Mouse (Mus musculus) neural tube, embryonic 13.5 days (tissue): ENCODE results near the gene Fanci. TPM values are rescaled to one million over a fixed set of nuclear protein-coding genes. Genes with fewer than 3 reads are reported as not detected.

Source experiments
- ATAC-seq: fragments of 200-750 bp; cut with Nextera tagmentation; 2 replicates; pipeline ENCODE4 v1.8.0; 2017; ENCODE audit warnings: low read depth, mild to moderate bottlenecking, moderate TSS enrichment, moderate library complexity
- H3K27ac ChIP-seq: fragments of 300-500 bp; sonication (generic); replicated peaks from 2 replicates; pipeline ENCODE4 v1.5.1; 2015; ENCODE audit warnings: moderate library complexity, mild to moderate bottlenecking, inconsistent platforms
- H3K27me3 ChIP-seq: fragments of 300-500 bp; sonication (generic); 2 replicates; pipeline ENCODE4 v1.6.1; 2015; ENCODE audit warnings: mild to moderate bottlenecking, inconsistent platforms
- H3K36me3 ChIP-seq: fragments of 300-500 bp; sonication (generic); 2 replicates; pipeline ENCODE4 v1.6.1; 2015; ENCODE audit warnings: mild to moderate bottlenecking, inconsistent platforms
- H3K4me1 ChIP-seq: fragments of 300-500 bp; sonication (generic); replicated peaks from 2 replicates; pipeline ENCODE4 v1.6.1; 2015; ENCODE audit warnings: inconsistent platforms
- H3K4me2 ChIP-seq: fragments of 300-500 bp; sonication (generic); 2 replicates; pipeline ENCODE4 v1.6.1; 2015; ENCODE audit warnings: inconsistent platforms, mild to moderate bottlenecking, moderate library complexity
- H3K4me3 ChIP-seq: fragments of 300-500 bp; sonication (generic); 2 replicates; pipeline ENCODE4 v1.5.1; 2015; ENCODE audit warnings: mild to moderate bottlenecking, inconsistent platforms
- H3K9ac ChIP-seq: fragments of 300-500 bp; sonication (generic); 2 replicates; pipeline ENCODE4 v1.6.1; 2015; ENCODE audit warnings: moderate library complexity, mild to moderate bottlenecking, inconsistent platforms
- H3K9me3 ChIP-seq: fragments of 300-500 bp; sonication (generic); 2 replicates; pipeline ENCODE4 v1.6.1; 2016; ENCODE audit warnings: inconsistent platforms
- WGBS: fragments of 180-500 bp; shearing (Covaris S2); methylation state at CpG from one replicate; pipeline ENCODE4 v1.1.7; 2015; 5-methylcytosine and 5-hydroxymethylcytosine counted together
- polyA plus RNA-seq: library from polyadenylated mRNA; unstranded; fragments of >200 nt; fragmentation: Nextera tagmentation; extraction: Ambion mirVana; gene quantifications from 2 replicates; pipeline ENCODE4 v1.2.1, GENCODE M21; 2015

Fanci gene
- polyA plus RNA-seq, 1 experiment from 2014 or later, result 2.7 TPM

DNA sequence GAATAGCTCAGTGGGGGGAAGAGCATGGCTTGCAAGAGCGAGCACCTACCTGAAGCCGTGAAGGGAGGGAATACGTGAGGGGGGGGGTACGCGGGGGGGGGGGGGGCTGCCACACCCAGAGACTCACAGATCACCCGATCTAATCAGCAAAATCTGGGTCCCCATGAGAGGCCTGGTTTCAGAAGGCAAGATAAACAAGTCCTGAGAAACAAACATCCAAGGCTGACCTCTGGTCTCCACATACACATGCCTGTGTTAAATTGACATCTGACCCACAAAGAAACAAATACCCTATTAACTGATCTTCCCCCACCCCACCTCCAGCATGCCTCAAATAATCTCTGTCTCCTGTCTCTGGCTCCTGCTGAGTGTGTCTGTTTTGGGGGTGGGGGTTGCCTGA, 76.2 kb downstream of the Fanci start:
- H3K9ac ChIP-seq, result 0 out of 2 replicates have a peak overlapping the region, but pooled peaks have one; percentile 14
- H3K4me3 ChIP-seq, result peak overlapping the region; percentile 86
- no peak for ATAC-seq
- H3K4me1 ChIP-seq, result peaks cover 42% of the 10 kb centered on the region
- peak overlapping the region; percentile 93 for H3K4me2 ChIP-seq
- 25% methylated on average over 1 of the region's 6 CpGs for WGBS
- H3K36me3 ChIP-seq, result peaks cover 7% of the 10 kb centered on the region; the same call in 1 of the 2 replicates
- no peak overlapping the region for H3K27ac ChIP-seq
- H3K9me3 ChIP-seq, result no peaks in the 10 kb centered on the region
- H3K27me3 ChIP-seq, result peaks cover 8% of the 10 kb centered on the region; the same call in 1 of the 2 replicates

DNA sequence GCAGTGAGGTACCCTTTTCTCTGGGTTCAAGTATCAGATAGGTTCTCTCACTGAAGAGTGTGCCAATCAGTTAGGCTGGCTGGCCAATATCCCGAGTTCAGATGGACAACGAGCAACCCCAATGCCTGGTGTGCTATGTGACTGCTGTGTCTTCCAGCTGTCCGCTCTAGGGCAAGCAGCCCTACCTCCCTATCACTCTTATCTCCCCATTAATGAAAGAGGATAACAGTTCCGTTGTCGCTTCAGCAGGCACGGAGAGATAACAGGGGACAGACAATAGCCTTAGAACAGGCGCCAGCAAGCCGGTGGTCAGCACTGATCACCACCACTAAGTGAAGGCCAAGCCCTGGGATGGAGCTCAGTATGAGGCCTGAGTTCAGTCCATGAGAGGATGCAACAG, 77.3 kb downstream of the Fanci start:
- H3K9ac ChIP-seq, result no peak overlapping the region
- no peak overlapping the region for H3K4me2 ChIP-seq
- ATAC-seq, result no peak
- H3K36me3 ChIP-seq, result no peaks in the 10 kb centered on the region
- H3K27me3 ChIP-seq, result peaks cover 8% of the 10 kb centered on the region; the same call in 1 of the 2 replicates
- no peaks in the 10 kb centered on the region for H3K9me3 ChIP-seq
- no peak overlapping the region for H3K27ac ChIP-seq
- WGBS, result 71% methylated on average over 8 of the region's 8 CpGs
- H3K4me1 ChIP-seq, result peaks cover 33% of the 10 kb centered on the region
- no peak overlapping the region for H3K4me3 ChIP-seq

- peaks cover 8% of the 10 kb centered on the region; the same call in 1 of the 2 replicates for H3K27me3 ChIP-seq
- H3K27ac ChIP-seq, result no peak overlapping the region
- H3K9me3 ChIP-seq, result no peaks in the 10 kb centered on the region
- H3K36me3 ChIP-seq, result no peaks in the 10 kb centered on the region
- ATAC-seq, result no peak
- peaks cover 25% of the 10 kb centered on the region for H3K4me1 ChIP-seq
- 76% methylated on average over 5 of the region's 5 CpGs for WGBS
- no peak overlapping the region for H3K9ac ChIP-seq
- no peak overlapping the region for H3K4me2 ChIP-seq
- H3K4me3 ChIP-seq, result no peak overlapping the region
These were observed 78.0 kb downstream of the Fanci start for GRCm38 (mm10) chr7:79469766-79470165.

DNA sequence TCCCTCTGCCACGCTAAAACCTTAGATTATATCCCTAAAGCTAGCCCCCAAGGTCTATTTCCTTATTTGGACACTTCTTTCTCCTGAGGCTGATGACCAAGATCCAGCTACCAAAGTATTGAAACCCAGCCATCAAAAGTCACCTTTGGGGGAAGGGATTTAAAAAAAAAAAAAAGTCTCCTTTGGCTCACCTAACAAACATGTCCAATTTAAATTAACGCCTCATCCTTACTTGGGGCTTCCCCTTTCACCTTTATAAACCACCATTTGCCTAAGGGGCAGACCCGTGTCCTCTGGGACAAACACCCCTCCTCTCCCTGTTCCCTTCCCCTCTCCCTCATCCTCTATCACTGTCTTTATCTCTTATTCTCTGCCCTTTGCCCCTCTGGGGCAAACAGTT, 79.0 kb downstream of the Fanci start:
- H3K36me3 ChIP-seq, result no peaks in the 10 kb centered on the region
- no peak overlapping the region for H3K4me2 ChIP-seq
- no peak for ATAC-seq
- no peaks in the 10 kb centered on the region for H3K9me3 ChIP-seq
- H3K27me3 ChIP-seq, result peaks cover 8% of the 10 kb centered on the region; the same call in 1 of the 2 replicates
- WGBS, result 69% methylated on average over 3 of the region's 3 CpGs
- peaks cover 17% of the 10 kb centered on the region for H3K4me1 ChIP-seq
- H3K9ac ChIP-seq, result no peak overlapping the region
- H3K27ac ChIP-seq, result no peak overlapping the region
- no peak overlapping the region for H3K4me3 ChIP-seq

DNA sequence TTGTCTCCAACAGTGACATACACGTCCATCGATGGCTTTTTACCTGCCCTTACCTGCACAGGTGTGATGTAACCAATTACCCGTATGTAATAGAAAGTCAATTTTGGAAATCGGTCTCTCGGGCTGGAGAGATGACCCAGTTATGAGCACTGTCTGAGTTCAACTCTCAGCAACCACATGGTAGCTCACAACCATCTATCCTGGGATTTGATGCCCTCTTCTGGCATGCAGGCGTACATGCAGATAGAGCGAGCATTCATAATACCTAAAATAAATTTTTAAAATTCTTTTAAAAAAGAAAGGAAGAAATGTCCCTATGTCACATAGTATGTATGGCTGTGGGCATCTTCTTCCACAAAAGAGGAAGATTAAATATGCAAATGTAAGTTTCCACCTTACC, 79.7 kb downstream of the Fanci start:
- peaks cover 8% of the 10 kb centered on the region; the same call in 1 of the 2 replicates for H3K27me3 ChIP-seq
- no peaks in the 10 kb centered on the region for H3K36me3 ChIP-seq
- H3K4me1 ChIP-seq, result peaks cover 17% of the 10 kb centered on the region
- WGBS, result 67% methylated on average over 7 of the region's 7 CpGs
- H3K4me3 ChIP-seq, result no peak overlapping the region
- no peaks in the 10 kb centered on the region for H3K9me3 ChIP-seq
- H3K4me2 ChIP-seq, result no peak overlapping the region
- ATAC-seq, result no peak
- no peak overlapping the region for H3K27ac ChIP-seq
- no peak overlapping the region for H3K9ac ChIP-seq

GRCm38 (mm10) chr7:79472792-79473191, 81.1 kb downstream of the Fanci start:
- no peak for ATAC-seq
- 56% methylated on average over 2 of the region's 2 CpGs for WGBS

GRCm38 (mm10) chr7:79473496-79474194, 81.9 kb downstream of the Fanci start:
- H3K4me1 ChIP-seq, result no peaks in the 10 kb centered on the region
- no peak overlapping the region for H3K27ac ChIP-seq
- no peaks in the 10 kb centered on the region for H3K9me3 ChIP-seq
- no peak overlapping the region for H3K9ac ChIP-seq
- H3K4me2 ChIP-seq, result no peak overlapping the region
- no peaks in the 10 kb centered on the region for H3K36me3 ChIP-seq
- no peak overlapping the region for H3K4me3 ChIP-seq
- WGBS, result 88% methylated on average over 9 of the region's 9 CpGs
- peaks cover 2% of the 10 kb centered on the region; the same call in 1 of the 2 replicates for H3K27me3 ChIP-seq
- no peak for ATAC-seq

More at GRCm38 (mm10) chr7:79472792-79473191, 81.1 kb downstream of the Fanci start:
- Histone ChIP-seq H3K9me3 (no peaks in the 10 kb centered on the region), H3K9ac (no peak overlapping the region), H3K4me3 (no peak overlapping the region), H3K36me3 (no peaks in the 10 kb centered on the region), H3K4me1 (peaks cover 7% of the 10 kb centered on the region), H3K4me2 (no peak overlapping the region), H3K27ac (no peak overlapping the region), H3K27me3 (peaks cover 8% of the 10 kb centered on the region; the same call in 1 of the 2 replicates)

DNA sequence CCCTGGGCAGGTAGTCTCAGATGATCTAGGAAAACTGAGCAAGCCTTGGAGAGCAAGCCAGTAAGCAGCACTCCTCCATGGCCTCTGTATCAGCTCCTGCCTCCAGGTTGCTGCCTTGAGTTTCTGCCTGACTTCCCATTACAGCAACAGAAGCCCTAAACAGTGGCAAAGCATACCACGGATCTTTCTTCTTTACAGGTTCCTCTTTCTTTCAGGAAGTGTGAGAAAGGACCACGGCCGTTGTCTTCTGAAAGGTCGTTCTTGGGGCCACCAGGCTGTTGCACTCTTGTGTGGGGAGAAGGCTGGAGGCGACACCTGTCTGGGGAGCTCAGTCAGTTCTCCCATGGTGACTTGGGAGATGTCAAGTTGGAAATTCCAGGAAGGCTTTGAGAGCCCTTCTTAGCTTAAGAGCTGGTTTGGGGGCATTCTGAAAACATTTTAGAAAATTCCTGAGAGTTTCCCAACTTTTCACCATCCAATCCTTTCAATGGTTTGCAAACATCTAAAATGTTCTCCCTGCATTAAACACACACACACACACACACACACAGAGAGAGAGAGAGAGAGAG, 83.2 kb downstream of the Fanci start:
- Histone ChIP-seq H3K9me3 (no peaks in the 10 kb centered on the region), H3K4me2 (no peak overlapping the region), H3K27me3 (no peaks in the 10 kb centered on the region), H3K4me1 (no peaks in the 10 kb centered on the region), H3K27ac (no peak overlapping the region), H3K4me3 (no peak overlapping the region), H3K9ac (no peak overlapping the region), H3K36me3 (no peaks in the 10 kb centered on the region)
- 81% methylated on average over 5 of the region's 5 CpGs for WGBS
- no peak for ATAC-seq

DNA sequence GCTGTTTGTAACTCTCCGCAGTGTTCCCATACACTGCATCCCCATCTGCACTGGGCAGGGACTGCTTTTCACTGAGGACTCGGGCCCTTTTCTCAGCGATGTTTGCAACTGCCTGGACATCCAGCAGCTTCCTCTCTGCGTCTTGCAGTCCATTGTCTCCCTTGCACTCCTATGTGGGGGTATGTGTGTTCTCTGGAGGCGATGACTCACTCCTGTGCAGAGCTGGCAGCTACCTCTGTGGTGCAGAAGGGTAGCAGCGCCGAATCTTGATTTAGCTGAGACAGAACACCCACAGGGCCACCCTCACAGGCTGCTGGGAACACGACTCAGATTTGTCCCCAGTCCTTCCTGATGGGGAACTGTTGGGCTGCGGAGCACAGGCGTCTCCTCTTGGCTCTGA, 94.8 kb downstream of the Fanci start:
- Histone ChIP-seq H3K27me3 (no peaks in the 10 kb centered on the region), H3K9ac (no peak overlapping the region)
- 64% methylated on average over 10 of the region's 10 CpGs for WGBS

DNA sequence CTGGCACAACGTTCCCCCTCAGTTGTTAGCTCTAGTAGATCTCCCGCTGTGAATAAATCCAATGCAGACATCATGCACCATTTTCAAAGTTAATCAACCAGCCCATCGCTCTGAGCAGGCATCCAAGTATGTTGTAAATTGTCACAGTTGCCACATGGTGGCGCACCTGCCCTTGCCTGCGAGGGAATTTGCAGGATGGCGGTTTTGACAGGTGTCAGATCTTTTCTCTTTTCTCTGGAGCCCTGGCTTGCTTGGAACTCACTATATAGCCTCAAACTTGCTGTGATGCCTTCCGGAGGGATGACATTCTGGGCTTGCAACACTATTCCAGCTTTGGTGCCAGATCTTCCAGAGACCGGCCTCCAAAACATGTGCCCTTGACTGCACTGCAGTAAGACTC, 102.2 kb downstream of the Fanci start:
- no peak overlapping the region for H3K4me2 ChIP-seq
- peaks cover 36% of the 10 kb centered on the region for H3K27me3 ChIP-seq
- H3K9ac ChIP-seq, result no peak overlapping the region
- 8% methylated on average over 8 of the region's 8 CpGs for WGBS
- no peaks in the 10 kb centered on the region for H3K36me3 ChIP-seq
- 0 out of 2 replicates have a peak overlapping the region, but pooled peaks have one; percentile 1 for H3K27ac ChIP-seq
- H3K9me3 ChIP-seq, result no peaks in the 10 kb centered on the region
- no peak for ATAC-seq
- H3K4me3 ChIP-seq, result no peak overlapping the region
- H3K4me1 ChIP-seq, result peaks cover 35% of the 10 kb centered on the region

More for the DNA sequence above, 94.8 kb downstream of the Fanci start:
- no peak overlapping the region for H3K27ac ChIP-seq
- no peaks in the 10 kb centered on the region for H3K36me3 ChIP-seq
- no peak overlapping the region for H3K4me2 ChIP-seq
- no peaks in the 10 kb centered on the region for H3K4me1 ChIP-seq
- H3K9me3 ChIP-seq, result no peaks in the 10 kb centered on the region
- no peak for ATAC-seq
- no peak overlapping the region for H3K4me3 ChIP-seq

DNA sequence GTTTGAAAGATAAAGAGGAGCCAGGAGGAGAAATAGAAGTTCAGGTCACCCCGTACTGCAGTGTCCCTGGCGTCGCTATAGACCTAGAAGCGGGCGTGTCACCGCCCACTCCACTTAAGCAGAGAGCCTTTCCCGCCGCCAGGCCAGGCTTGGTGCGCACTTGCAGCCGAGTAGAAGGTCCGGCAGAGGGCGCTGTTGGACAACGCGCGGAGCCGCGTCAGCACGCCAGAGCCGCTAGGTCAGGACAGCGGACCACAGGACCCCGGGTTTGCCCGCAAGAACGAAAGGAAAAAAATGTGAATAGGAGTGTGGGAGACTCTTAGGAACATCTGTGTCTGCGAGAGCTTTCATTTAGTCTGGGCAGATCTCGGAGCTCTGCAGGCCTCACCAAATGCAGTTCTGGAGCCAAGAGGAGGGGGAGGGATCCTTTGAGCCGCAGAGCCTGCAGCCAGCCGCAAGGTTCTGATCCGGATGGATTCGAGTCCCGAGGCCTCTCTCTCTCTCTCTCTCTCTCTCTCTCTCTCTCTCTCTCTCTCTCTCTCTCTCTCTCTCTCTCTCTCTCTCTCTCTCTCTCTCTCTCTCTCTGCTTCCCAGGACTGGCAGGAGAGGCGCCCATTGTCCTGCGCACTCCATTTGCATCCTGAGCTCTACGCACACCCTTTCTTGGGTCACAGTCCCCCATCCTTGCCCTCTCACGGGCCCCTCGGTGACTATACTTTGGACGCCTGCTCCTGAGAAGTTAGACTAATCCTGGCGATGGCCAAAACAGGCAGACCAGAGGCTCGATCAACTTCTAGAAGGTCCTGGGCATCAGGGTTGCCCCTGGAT, 104.5 kb downstream of the Fanci start:
- Histone ChIP-seq H3K4me2 (peak overlapping the region; percentile 89), H3K9ac (peak overlapping the region; percentile 67), H3K4me1 (peaks cover 39% of the 10 kb centered on the region), H3K36me3 (no peaks in the 10 kb centered on the region), H3K27me3 (peaks cover 49% of the 10 kb centered on the region), H3K4me3 (peak overlapping the region; percentile 32), H3K9me3 (no peaks in the 10 kb centered on the region), H3K27ac (peak overlapping the region; percentile 99)
- WGBS, result under 1% methylated on average over 38 of the region's 38 CpGs
- ATAC-seq, result peak; percentile 64

DNA sequence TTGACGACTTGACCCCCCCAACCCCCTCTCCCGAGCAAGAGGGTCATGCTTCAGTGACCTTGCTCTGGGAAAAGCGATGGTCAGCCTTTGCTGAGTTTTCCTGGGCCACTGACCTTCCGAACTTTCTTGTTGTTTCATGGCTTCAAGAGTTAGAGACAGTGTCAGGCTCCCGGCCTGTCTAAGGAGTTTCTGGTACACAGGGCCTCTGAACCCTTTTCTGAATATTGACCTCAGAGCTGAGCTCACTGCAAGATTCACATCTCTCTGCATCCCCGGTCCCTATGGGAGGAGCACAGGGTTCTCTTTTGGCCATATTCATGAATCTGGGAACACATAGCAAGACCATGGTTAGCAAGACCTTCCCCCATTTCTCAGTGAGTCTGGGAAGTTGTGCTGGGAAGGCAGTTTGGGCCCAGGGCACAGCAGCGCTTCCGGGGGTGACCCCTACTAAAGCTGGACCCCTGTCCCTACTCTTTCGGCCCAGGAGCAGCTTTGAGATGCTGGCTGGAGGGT, 105.1 kb downstream of the Fanci start:
- Histone ChIP-seq H3K36me3 (no peaks in the 10 kb centered on the region), H3K27me3 (peaks cover 55% of the 10 kb centered on the region), H3K9me3 (no peaks in the 10 kb centered on the region), H3K4me2 (peak overlapping the region; percentile 89), H3K4me3 (peak overlapping the region; percentile 32), H3K9ac (peak overlapping the region; percentile 67), H3K27ac (peak overlapping the region; percentile 99), H3K4me1 (peaks cover 39% of the 10 kb centered on the region)
- ATAC-seq, result no peak
- WGBS, result 4% methylated on average over 9 of the region's 9 CpGs
